11 mouse cellular contexts compared by ENCODE assay signal in genomic region chr7:137317659-137318382, GRCm38 (mm10). TPM values are rescaled to one million over a fixed set of nuclear protein-coding genes. Genes with fewer than 3 reads are reported as not detected.
A peak's percentile ranks its signal among the peaks of the same experiment; 100 is the strongest.
DNase-seq lines count a peak whose midpoint lies in the region; ATAC-seq lines count a peak whose summit lies in the region.
"Had no signal": no experiment of that assay in that cellular context is flagged by ENCODE, and none has a peak within 500 bp of the region (broad histone marks: within the 10 kb centered on the region; RNA-seq: fewer than 3 reads in every experiment).

No protein-coding gene starts in this region.

- ATAC-seq in heart, embryonic 12.5 days (ENCODE audit: insufficient number of reproducible peaks, low FRiP score): no peak
- ATAC-seq in forebrain, embryonic 13.5 days: no peak
- ATAC-seq in limb, embryonic 11.5 days (ENCODE audit: insufficient number of reproducible peaks, low FRiP score, low TSS enrichment, low read depth): no peak
- no peak for ATAC-seq in neural tube, embryonic 15.5 days (ENCODE audit: low FRiP score)
- ATAC-seq: lung, postnatal 0 days had no signal

- WGBS in heart, embryonic 12.5 days: 2% methylated on average over 24 of the region's 24 CpGs
- under 1% methylated on average over 24 of the region's 24 CpGs for WGBS in forebrain, embryonic 13.5 days
- WGBS in limb, embryonic 11.5 days: under 1% methylated on average over 24 of the region's 24 CpGs
- 3% methylated on average over 24 of the region's 24 CpGs for WGBS in neural tube, embryonic 15.5 days

- peak overlapping the region; percentile 16; the same call in 1 of the 2 replicates for H3K4me3 ChIP-seq in heart, embryonic 12.5 days
- H3K4me3 ChIP-seq in forebrain, embryonic 13.5 days: no peak overlapping the region; the same call in 1 of the 2 replicates
- H3K4me3 ChIP-seq in limb, embryonic 11.5 days (ENCODE audit: low read depth, low read length): peak overlapping the region; percentile 27
- H3K4me3 ChIP-seq in neural tube, embryonic 15.5 days (replicated peaks): peak overlapping the region; percentile 34

- H3K27ac ChIP-seq in heart, embryonic 12.5 days (ENCODE audit: poor library complexity, severe bottlenecking): no peak overlapping the region
- H3K27ac ChIP-seq in forebrain, embryonic 13.5 days: no peak overlapping the region
- no peak overlapping the region for H3K27ac ChIP-seq in limb, embryonic 11.5 days (replicated peaks; ENCODE audit: low read depth, low read length)
- peak overlapping the region; percentile 96 for H3K27ac ChIP-seq in neural tube, embryonic 15.5 days (replicated peaks)

- no peak for DNase-seq in heart, postnatal 25 days (ENCODE audit: low spot score)
- DNase-seq in limb, embryonic 11.5 days (ENCODE audit: low spot score): peak; percentile 58
- DNase-seq in left cerebral cortex, postnatal 36 days (ENCODE audit: low spot score in 2 of 2): no peak
- DNase-seq in liver: no peak
- DNase-seq in left cerebral cortex, postnatal 25 days (ENCODE audit: low spot score in 2 of 2): no peak
- DNase-seq: cerebellum, postnatal 36 days had no signal

- peak overlapping the region; percentile 46 for H3K4me2 ChIP-seq in heart, embryonic 12.5 days
- H3K4me2 ChIP-seq in forebrain, embryonic 13.5 days: peak overlapping the region; percentile 46; the same call in 1 of the 2 replicates
- H3K4me2 ChIP-seq in limb, embryonic 11.5 days (ENCODE audit: low read depth, severe bottlenecking): peak overlapping the region; percentile 41
- peak overlapping the region; percentile 75 for H3K4me2 ChIP-seq in neural tube, embryonic 15.5 days

- H3K4me1 ChIP-seq in heart, embryonic 12.5 days (replicated peaks): peaks cover 65% of the 10 kb centered on the region
- H3K4me1 ChIP-seq in forebrain, embryonic 13.5 days: peaks cover 82% of the 10 kb centered on the region
- peaks cover 39% of the 10 kb centered on the region for H3K4me1 ChIP-seq in limb, embryonic 11.5 days (ENCODE audit: control insufficient read depth, insufficient read depth, low read length)
- H3K4me1 ChIP-seq in neural tube, embryonic 15.5 days: peaks cover 81% of the 10 kb centered on the region

- no peak overlapping the region for H3K9ac ChIP-seq in heart, embryonic 12.5 days
- no peak overlapping the region for H3K9ac ChIP-seq in forebrain, embryonic 13.5 days
- no peak overlapping the region for H3K9ac ChIP-seq in limb, embryonic 11.5 days (ENCODE audit: low read length)
- H3K9ac ChIP-seq in neural tube, embryonic 15.5 days (replicated peaks): peak overlapping the region; percentile 65

- intact Hi-C loops in heart, postnatal 25 days (cut with DNase I): loop anchor here (5.0 kb wide), 3 partner anchors 231 to 1256 kb away; no protein-coding TSS in a partner anchor
- intact Hi-C loops in left cerebral cortex, postnatal 36 days (cut with DNase I): loop anchor here (5.0 to 10.0 kb wide), 2 partner anchors 116 to 493 kb away; no protein-coding TSS in a partner anchor
- intact Hi-C loops in left cerebral cortex, postnatal 25 days (cut with DNase I): loop anchor here (5.0 kb wide), 3 partner anchors 71 to 1486 kb away; no protein-coding TSS in a partner anchor

- H3K36me3 ChIP-seq in heart, embryonic 12.5 days: no peaks in the 10 kb centered on the region
- no peaks in the 10 kb centered on the region for H3K36me3 ChIP-seq in forebrain, embryonic 13.5 days (ENCODE audit: poor library complexity, severe bottlenecking)
- H3K36me3 ChIP-seq in limb, embryonic 11.5 days (ENCODE audit: control insufficient read depth, insufficient read depth, low read length): no peaks in the 10 kb centered on the region
- no peaks in the 10 kb centered on the region for H3K36me3 ChIP-seq in neural tube, embryonic 15.5 days

- H3K27me3 ChIP-seq in heart, embryonic 12.5 days (replicated peaks): peaks cover 82% of the 10 kb centered on the region
- H3K27me3 ChIP-seq in forebrain, embryonic 13.5 days: peaks cover 99% of the 10 kb centered on the region
- H3K27me3 ChIP-seq in limb, embryonic 11.5 days (ENCODE audit: control insufficient read depth, insufficient read depth, low read length): peaks cover 67% of the 10 kb centered on the region
- peaks cover 35% of the 10 kb centered on the region for H3K27me3 ChIP-seq in neural tube, embryonic 15.5 days (replicated peaks)
- H3K27me3 ChIP-seq: CH12.LX had no signal

- no peaks in the 10 kb centered on the region for H3K9me3 ChIP-seq in heart, embryonic 12.5 days (replicated peaks)
- H3K9me3 ChIP-seq in forebrain, embryonic 13.5 days (replicated peaks): no peaks in the 10 kb centered on the region
- H3K9me3 ChIP-seq in limb, embryonic 11.5 days (ENCODE audit: control insufficient read depth, low read length): no peaks in the 10 kb centered on the region
- no peaks in the 10 kb centered on the region for H3K9me3 ChIP-seq in neural tube, embryonic 15.5 days (replicated peaks)

RNA-seq across cellular contexts. Expression of gene Ebf3, which starts 3.6 kb away (rescaled TPM):
- 0.61 and 0.65 TPM in 2 replicates for polyA plus RNA-seq in heart, embryonic 12.5 days (2016; fragmentation: Nextera tagmentation; extraction: Ambion mirVana)
- 10 to 100 TPM in 1 of 2 experiments, 1 to 10 TPM in 1; 8.9 to 10.9 TPM for total RNA-seq in heart, postnatal 25 days (2021)
- 1.1 and 2.0 TPM in 2 replicates for polyA plus RNA-seq in forebrain, embryonic 13.5 days (2015; fragmentation: Nextera tagmentation; extraction: Ambion mirVana)
- 9.8 and 10.3 TPM in 2 replicates for polyA plus RNA-seq in limb, embryonic 11.5 days (2014; fragmentation: Nextera tagmentation; extraction: Ambion mirVana)
- 16.6 and 22.4 TPM in 2 replicates for polyA plus RNA-seq in neural tube, embryonic 15.5 days (2015; fragmentation: Nextera tagmentation; extraction: Ambion mirVana)
- total RNA-seq in left cerebral cortex, postnatal 36 days (2021): under 1 TPM; 0.32 to 0.72 TPM
- under 1 TPM; 0.78 to 0.85 TPM for total RNA-seq in left cerebral cortex, postnatal 25 days (2021)
- polyA plus RNA-seq: lung, postnatal 0 days had no signal
